Mouse (Mus musculus) heart, adult 2 months (tissue): ENCODE data around the gene 1700123O20Rik.

Experiments
- CTCF ChIP-seq: fragments of 200-600 bp; IDR thresholded peaks from 2 replicates; pipeline ENCODE4 v1.8.1; 2022; ENCODE audit warnings: antibody characterized with exemption, mild to moderate bottlenecking, moderate library complexity
- POLR2A ChIP-seq: fragments of 200-500 bp; IDR thresholded peaks from 2 replicates; pipeline ENCODE4 v1.6.1; 2011; ENCODE audit warnings: mild to moderate bottlenecking, low read depth, low read length, control low read depth; ENCODE audit not compliant: insufficient read depth

DNA sequence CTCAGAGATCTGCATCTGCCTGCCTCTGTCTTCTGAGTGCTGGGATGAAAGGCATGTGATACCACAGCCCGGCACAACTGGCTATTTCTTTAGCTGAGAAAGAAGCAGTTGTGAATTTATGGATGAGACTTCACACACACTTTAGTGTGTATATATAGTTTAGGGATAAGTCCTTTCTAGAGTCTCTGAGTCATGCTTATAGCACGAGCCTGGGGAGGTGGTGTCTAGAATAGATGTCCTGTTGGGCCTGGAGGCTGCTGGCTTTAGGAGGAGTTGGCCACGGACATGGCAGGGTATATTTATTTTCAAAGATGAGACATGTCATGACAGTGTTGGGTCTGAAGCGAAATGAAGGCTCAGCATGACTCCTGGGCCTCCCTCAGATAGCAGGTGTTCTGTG, 48.0 kb downstream of the 1700123O20Rik start:
- no peak for TF ChIP-seq POLR2A
- TF ChIP-seq CTCF, result no peak
